Mouse (Mus musculus) megakaryocyte, embryonic 14.5 days (primary cell): ENCODE data around the gene Hypm. TPM values are rescaled to one million over a fixed set of nuclear protein-coding genes. Genes with fewer than 3 reads are reported as not detected.

Source experiments
- H3K27me3 ChIP-seq: replicated peaks from 2 replicates; pipeline ENCODE3; 2012; ENCODE audit warnings: inconsistent platforms
- H3K36me3 ChIP-seq: replicated peaks from 2 replicates; pipeline ENCODE3; 2012; ENCODE audit warnings: low read length, inconsistent platforms, mixed read lengths
- H3K4me1 ChIP-seq: 2 replicates; pipeline ENCODE4 v1.6.1; 2012; ENCODE audit warnings: inconsistent platforms
- H3K4me3 ChIP-seq: replicated peaks from 2 replicates; pipeline ENCODE3; 2012; ENCODE audit warnings: moderate library complexity, mild to moderate bottlenecking, inconsistent platforms
- H3K9me3 ChIP-seq: 2 replicates; pipeline ENCODE4 v1.6.1; 2012; ENCODE audit warnings: inconsistent platforms
- FLI1 ChIP-seq: IDR thresholded peaks from 2 replicates; pipeline ENCODE4 v1.6.1; 2012; ENCODE audit warnings: low read length, inconsistent platforms, mixed read lengths
- GATA1 ChIP-seq: IDR thresholded peaks from 3 replicates; pipeline ENCODE4 v1.6.1; 2012; ENCODE audit warnings: mixed read lengths, low read length, inconsistent platforms, borderline replicate concordance
- polyA plus RNA-seq: library from polyadenylated mRNA; stranded (reverse); fragments of >175 nt; gene quantifications from 2 replicates; pipeline ENCODE4 v1.2.3, GENCODE M21; 2012; ENCODE audit warnings: low replicate concordance; ENCODE audit not compliant: insufficient read depth

The Hypm gene
- not detected in 2 replicates for polyA plus RNA-seq

DNA sequence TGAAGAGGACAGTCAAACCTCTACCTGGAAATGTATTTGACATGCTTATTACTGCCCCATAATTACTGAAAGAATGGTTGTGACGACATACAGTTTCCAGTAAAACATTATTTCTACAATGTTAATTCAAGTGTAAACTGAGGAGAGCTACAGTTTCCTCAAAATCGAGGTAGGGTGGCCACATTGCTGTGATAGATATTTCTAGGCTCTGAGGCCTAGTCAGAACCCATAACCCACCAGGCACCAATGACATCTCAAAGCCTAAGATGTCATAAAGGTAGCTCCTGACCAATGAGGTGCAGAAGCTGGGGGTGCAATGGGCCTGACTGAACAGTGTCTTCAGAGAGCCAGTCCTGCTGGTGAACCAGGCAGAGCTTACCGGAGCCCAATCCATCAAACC is at the start of gene Hypm:
Hypm (plus strand) TSS at position 301 of the 400 bp plus-strand sequence.
- Histone ChIP-seq H3K27me3 (peaks cover 10% of the 10 kb centered on the region), H3K9me3 (no peaks in the 10 kb centered on the region), H3K4me1 (no peaks in the 10 kb centered on the region), H3K4me3 (no peak within 1 kb of the TSS), H3K36me3 (no peaks in the 10 kb centered on the region)
- no peak for TF ChIP-seq FLI1
- TF ChIP-seq GATA1: no peak

DNA sequence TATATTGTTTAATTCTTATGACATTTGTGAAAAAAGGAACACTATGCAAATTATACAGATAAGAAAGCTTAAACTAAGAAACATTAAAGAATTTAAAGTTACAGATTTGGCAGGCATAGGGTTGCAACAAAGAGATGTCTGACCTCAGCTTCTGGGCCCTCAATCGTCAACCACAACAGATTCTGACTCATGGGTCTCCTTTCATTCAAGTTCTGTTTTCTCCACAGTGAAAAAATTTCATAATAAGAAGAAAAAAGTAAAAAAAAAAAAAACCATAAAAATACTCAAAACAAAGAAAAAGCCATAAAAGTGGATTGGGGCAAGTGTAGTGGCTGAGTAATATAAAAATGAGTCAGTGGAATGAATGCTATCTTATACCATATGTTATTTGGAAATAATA is 36.6 kb upstream of the Hypm start:
- H3K4me1 ChIP-seq: no peaks in the 10 kb centered on the region
- TF ChIP-seq GATA1 (no peak), FLI1 (no peak)
- no peak overlapping the region for H3K4me3 ChIP-seq
- H3K36me3 ChIP-seq: no peaks in the 10 kb centered on the region
- H3K27me3 ChIP-seq: no peaks in the 10 kb centered on the region
- H3K9me3 ChIP-seq: no peaks in the 10 kb centered on the region

DNA sequence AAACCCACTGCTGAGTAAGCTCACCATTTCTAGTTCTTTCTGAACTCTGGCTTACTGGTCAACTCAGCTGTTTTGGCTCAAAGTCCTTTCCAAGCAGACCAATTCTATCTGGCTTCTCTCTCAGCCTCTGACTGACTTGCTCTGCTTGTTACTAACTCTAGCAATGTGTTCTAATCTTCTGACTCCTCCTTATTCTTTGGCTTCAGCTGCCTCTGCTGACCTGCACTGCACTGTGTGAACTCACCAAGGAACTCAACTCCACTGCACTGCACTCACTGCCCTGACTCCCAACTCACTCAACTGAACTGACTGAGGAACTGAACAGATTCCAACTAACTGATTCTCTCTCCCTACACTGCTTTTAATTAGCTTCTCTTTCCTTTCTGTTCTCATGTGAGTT is 34.3 kb upstream of the Hypm start:
- no peaks in the 10 kb centered on the region for H3K4me1 ChIP-seq
- TF ChIP-seq FLI1: no peak
- TF ChIP-seq GATA1: no peak
- no peak overlapping the region for H3K4me3 ChIP-seq

DNA sequence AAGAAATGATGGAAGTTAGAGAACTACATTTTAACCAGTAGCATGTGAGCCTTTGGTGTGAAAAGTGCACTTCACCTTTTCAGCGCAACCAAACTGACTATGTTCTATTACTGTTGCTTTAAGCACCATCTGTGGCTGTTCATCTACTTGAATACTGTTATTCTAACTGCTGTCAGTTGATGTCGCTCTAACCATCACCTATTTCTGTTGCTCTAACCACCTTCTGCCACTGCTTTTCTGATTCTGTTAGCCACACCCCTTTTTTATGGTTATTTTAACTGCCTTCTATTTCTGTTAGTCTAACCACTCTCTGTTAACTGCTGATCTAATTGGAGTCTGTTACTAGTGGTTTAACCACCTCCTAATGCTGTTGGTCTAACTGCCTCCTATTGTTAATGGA is 11.9 kb upstream of the Hypm start:
- Histone ChIP-seq H3K4me1 (no peaks in the 10 kb centered on the region), H3K9me3 (no peaks in the 10 kb centered on the region), H3K36me3 (no peaks in the 10 kb centered on the region), H3K4me3 (no peak overlapping the region), H3K27me3 (no peaks in the 10 kb centered on the region)
- TF ChIP-seq FLI1: no peak
- no peak for TF ChIP-seq GATA1

More for the DNA sequence above, 34.3 kb upstream of the Hypm start:
- H3K9me3 ChIP-seq: no peaks in the 10 kb centered on the region
- H3K27me3 ChIP-seq: no peaks in the 10 kb centered on the region
- H3K36me3 ChIP-seq: no peaks in the 10 kb centered on the region

DNA sequence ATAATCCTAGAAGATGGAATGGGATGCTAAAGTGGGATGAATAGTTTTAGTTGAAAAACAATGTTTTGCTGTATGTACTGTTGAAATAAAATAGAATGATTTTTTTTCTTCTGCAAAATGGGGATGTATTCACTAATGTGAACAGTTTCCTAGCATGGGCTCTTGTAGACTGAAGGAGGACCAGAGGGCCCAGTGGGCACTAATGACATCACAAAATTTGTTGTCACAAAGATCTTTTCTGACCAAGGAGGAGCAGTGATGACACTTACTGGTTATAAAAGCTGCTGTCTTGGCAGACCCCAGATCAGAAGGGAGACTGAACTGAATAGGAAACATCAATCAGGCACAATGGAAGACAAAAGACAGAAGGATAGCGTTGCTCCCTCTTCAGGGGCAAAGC is 2.7 kb downstream of the Hypm start, which contains the start of gene H2al3:
H2al3 (plus strand) TSS at position 301 of the 400 bp plus-strand sequence.
- H3K9me3 ChIP-seq: no peaks in the 10 kb centered on the region
- H3K4me1 ChIP-seq: no peaks in the 10 kb centered on the region
- H3K27me3 ChIP-seq: peaks cover 8% of the 10 kb centered on the region
- no peaks in the 10 kb centered on the region for H3K36me3 ChIP-seq
- TF ChIP-seq GATA1 (no peak), FLI1 (no peak)
- no peak within 1 kb of the TSS for H3K4me3 ChIP-seq

DNA sequence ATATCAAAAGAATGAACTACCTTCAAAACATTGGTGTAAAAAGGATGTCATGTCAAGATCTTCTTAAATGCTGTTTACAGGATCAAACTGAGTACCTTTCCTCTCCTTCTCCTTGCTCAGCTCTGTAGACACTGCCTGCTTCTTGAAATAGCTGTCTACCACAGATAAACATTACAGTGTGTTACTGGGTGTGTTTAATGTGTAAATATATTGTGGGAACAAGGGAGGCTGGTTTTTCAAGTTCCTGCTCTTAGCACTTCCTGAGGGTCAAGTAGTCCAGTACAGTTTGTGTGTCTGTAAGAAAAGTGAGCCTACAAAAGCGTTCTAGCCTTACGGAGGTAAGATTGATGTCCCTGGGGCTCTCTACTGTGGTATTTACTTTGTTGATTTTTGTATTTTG is 15.1 kb downstream of the Hypm start:
- Histone ChIP-seq H3K4me3 (no peak overlapping the region), H3K36me3 (no peaks in the 10 kb centered on the region), H3K27me3 (peaks cover 2% of the 10 kb centered on the region), H3K9me3 (no peaks in the 10 kb centered on the region), H3K4me1 (no peaks in the 10 kb centered on the region)
- TF ChIP-seq GATA1 (no peak), FLI1 (no peak)

DNA sequence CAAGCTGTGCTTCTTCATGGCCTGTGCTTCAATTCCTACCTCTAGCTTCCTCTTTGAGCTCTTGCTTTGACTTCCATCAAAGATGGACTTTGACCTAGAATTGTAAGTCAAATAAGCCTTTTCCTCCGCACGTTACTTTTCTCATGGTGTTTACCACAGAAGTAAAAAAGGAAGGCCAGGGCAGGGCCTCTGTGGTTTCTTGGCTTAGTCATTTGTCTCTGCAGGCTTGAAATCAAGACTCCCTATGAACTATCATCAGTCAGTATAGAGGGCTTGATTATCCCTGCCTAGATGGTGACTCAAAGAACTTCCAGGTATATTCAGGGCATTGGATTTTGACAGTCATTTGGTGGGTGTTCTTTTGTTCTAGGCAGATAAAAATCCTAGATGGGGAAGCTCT is 28.8 kb downstream of the Hypm start:
- H3K36me3 ChIP-seq: no peaks in the 10 kb centered on the region
- H3K27me3 ChIP-seq: no peaks in the 10 kb centered on the region
- H3K9me3 ChIP-seq: no peaks in the 10 kb centered on the region
- no peak for TF ChIP-seq FLI1
- TF ChIP-seq GATA1: no peak
- no peak overlapping the region for H3K4me3 ChIP-seq
- no peaks in the 10 kb centered on the region for H3K4me1 ChIP-seq

DNA sequence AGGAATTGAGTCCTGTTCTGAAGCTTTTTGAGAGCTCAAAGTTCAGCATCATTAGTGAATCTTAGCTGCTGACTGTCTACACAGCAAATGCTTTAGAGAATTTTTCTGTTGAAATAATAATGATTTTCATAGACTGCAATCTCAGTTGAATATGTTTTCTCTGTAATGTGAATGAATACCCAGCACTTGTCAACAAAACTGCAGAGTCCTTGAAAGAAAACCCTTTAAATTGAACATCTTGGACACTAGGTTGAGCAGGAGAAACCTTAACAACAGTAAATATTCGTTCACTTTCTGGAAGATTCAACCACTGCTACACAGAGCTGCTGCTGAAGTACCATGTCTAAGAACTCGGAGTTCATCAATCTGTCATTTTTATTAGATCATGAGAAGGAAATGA is 38.6 kb downstream of the Hypm start, which contains the start of gene Sytl5:
Sytl5 (plus strand) TSS at position 301 of the 400 bp plus-strand sequence.
- no peaks in the 10 kb centered on the region for H3K4me1 ChIP-seq
- no peak within 1 kb of the TSS for H3K4me3 ChIP-seq
- no peaks in the 10 kb centered on the region for H3K27me3 ChIP-seq
- no peaks in the 10 kb centered on the region for H3K9me3 ChIP-seq
- H3K36me3 ChIP-seq: no peaks in the 10 kb centered on the region
- TF ChIP-seq FLI1 (no peak), GATA1 (no peak)

Other genes with a start within 250 kb of the Hypm start
- 1.5 TPM in 1 of 2 replicates, not detected in the other for gene Dynlt3, start 183.9 kb upstream of the Hypm start, polyA plus RNA-seq
- not detected in 2 replicates for gene H2al3, start 2.8 kb downstream of the Hypm start, polyA plus RNA-seq
- not detected in 2 replicates for gene Sytl5, start 38.7 kb downstream of the Hypm start, polyA plus RNA-seq